Mouse (Mus musculus) embryo, embryonic 10 days (tissue): ENCODE measurements around the gene Dpf1.
A peak's percentile ranks its signal among the peaks of the same experiment; 100 is the strongest.

Experiments used
- DNase-seq: peaks from one replicate; pipeline ENCODE4 v3.0.0-alpha.2; 2015; ENCODE audit warnings: low spot score

The Dpf1 gene

GRCm38 (mm10) chr7:29309749-29310148, 6.0 kb downstream of the Dpf1 start:
- no peak for DNase-seq

- no peak for DNase-seq
Measured at GRCm38 (mm10) chr7:29313051-29313450, 9.3 kb downstream of the Dpf1 start.

- DNase-seq: no peak
Measured at GRCm38 (mm10) chr7:29313572-29314261, 10.0 kb downstream of the Dpf1 start.

GRCm38 (mm10) chr7:29314844-29315628, 11.3 kb downstream of the Dpf1 start:
- DNase-seq: peak; percentile 65

- DNase-seq: no peak
Measured at GRCm38 (mm10) chr7:29316137-29316734, 12.5 kb downstream of the Dpf1 start.

GRCm38 (mm10) chr7:29316976-29317375, 13.2 kb downstream of the Dpf1 start:
- peak; percentile 70 for DNase-seq

GRCm38 (mm10) chr7:29317558-29317957, 13.8 kb downstream of the Dpf1 start:
- peak; percentile 93 for DNase-seq

GRCm38 (mm10) chr7:29318115-29318911, 14.6 kb downstream of the Dpf1 start:
- DNase-seq: no peak

- peak; percentile 71 for DNase-seq
Measured at GRCm38 (mm10) chr7:29319337-29320307, 15.9 kb downstream of the Dpf1 start.

GRCm38 (mm10) chr7:29327087-29327486, 23.3 kb downstream of the Dpf1 start:
- DNase-seq: no peak

- DNase-seq: no peak
Measured at GRCm38 (mm10) chr7:29328984-29329383, 25.2 kb downstream of the Dpf1 start.

- DNase-seq: no peak
Measured at GRCm38 (mm10) chr7:29334156-29334555, 30.4 kb downstream of the Dpf1 start.

- no peak for DNase-seq
Measured at GRCm38 (mm10) chr7:29335276-29335675, 31.5 kb downstream of the Dpf1 start.

GRCm38 (mm10) chr7:29335841-29336671, 32.3 kb downstream of the Dpf1 start:
- DNase-seq: no peak

GRCm38 (mm10) chr7:29336795-29337319, 33.1 kb downstream of the Dpf1 start:
- no peak for DNase-seq

GRCm38 (mm10) chr7:29337766-29338165, 34.0 kb downstream of the Dpf1 start:
- no peak for DNase-seq

- no peak for DNase-seq
Measured at GRCm38 (mm10) chr7:29338351-29338919, 34.7 kb downstream of the Dpf1 start.

GRCm38 (mm10) chr7:29338984-29339679, 35.4 kb downstream of the Dpf1 start:
- DNase-seq: no peak

- no peak for DNase-seq
Measured at GRCm38 (mm10) chr7:29340247-29340646, 36.5 kb downstream of the Dpf1 start.
